Mouse (Mus musculus) neural tube, embryonic 14.5 days (tissue): Measurements from ENCODE around the gene Fuca1. TPM values are rescaled to one million over a fixed set of nuclear protein-coding genes. Genes with fewer than 3 reads are reported as not detected.
A peak's percentile ranks its signal among the peaks of the same experiment; 100 is the strongest.

Source experiments
- ATAC-seq: fragments of 200-750 bp; cut with Nextera tagmentation; 2 replicates; pipeline ENCODE4 v1.8.0; 2017; ENCODE audit warnings: low read depth, mild to moderate bottlenecking, moderate TSS enrichment, moderate library complexity
- H3K27ac ChIP-seq: fragments of 300-500 bp; sonication (generic); 2 replicates; pipeline ENCODE4 v1.5.1; 2014; ENCODE audit warnings: low read depth, mild to moderate bottlenecking, control low read depth, low read length, moderate library complexity, mixed read lengths
- H3K27me3 ChIP-seq: fragments of 300-500 bp; sonication (generic); 2 replicates; pipeline ENCODE4 v1.6.1; 2014; ENCODE audit warnings: low read length; ENCODE audit not compliant: control insufficient read depth, insufficient read depth
- H3K36me3 ChIP-seq: fragments of 300-500 bp; sonication (generic); 2 replicates; pipeline ENCODE4 v1.6.1; 2014; ENCODE audit warnings: low read length, mixed read lengths; ENCODE audit not compliant: control insufficient read depth, insufficient read depth
- H3K4me1 ChIP-seq: fragments of 300-500 bp; sonication (generic); 2 replicates; pipeline ENCODE4 v1.6.1; 2014; ENCODE audit warnings: low read length; ENCODE audit not compliant: control insufficient read depth, insufficient read depth
- H3K4me2 ChIP-seq: fragments of 300-500 bp; sonication (generic); 2 replicates; pipeline ENCODE4 v1.6.1; 2014; ENCODE audit warnings: mild to moderate bottlenecking, low read depth, low read length, control low read depth
- H3K4me3 ChIP-seq: fragments of 300-500 bp; sonication (generic); 2 replicates; pipeline ENCODE4 v1.5.1; 2014; ENCODE audit warnings: low read depth, low read length, control low read depth, mixed read lengths
- H3K9ac ChIP-seq: fragments of 300-500 bp; sonication (generic); replicated peaks from 2 replicates; pipeline ENCODE4 v1.6.1; 2014; ENCODE audit warnings: low read depth, mild to moderate bottlenecking, control low read depth, low read length, mixed read lengths
- H3K9me3 ChIP-seq: fragments of 300-500 bp; sonication (generic); 2 replicates; pipeline ENCODE4 v1.6.1; 2016; ENCODE audit warnings: low read length; ENCODE audit not compliant: control insufficient read depth
- WGBS: fragments of 180-500 bp; shearing (Covaris S2); extraction: QIAGEN DNeasy Blood & Tissue Kit; methylation state at CpG from one replicate; pipeline ENCODE4 v1.1.7; 2014; 5-methylcytosine and 5-hydroxymethylcytosine counted together
- polyA plus RNA-seq: library from polyadenylated mRNA; unstranded; fragments of >200 nt; fragmentation: Nextera tagmentation; extraction: Ambion mirVana; gene quantifications from 2 replicates; pipeline ENCODE4 v1.2.1, GENCODE M21; 2014

Gene Fuca1
- polyA plus RNA-seq, 1 experiment from 2014 or later = 70.6 TPM

DNA sequence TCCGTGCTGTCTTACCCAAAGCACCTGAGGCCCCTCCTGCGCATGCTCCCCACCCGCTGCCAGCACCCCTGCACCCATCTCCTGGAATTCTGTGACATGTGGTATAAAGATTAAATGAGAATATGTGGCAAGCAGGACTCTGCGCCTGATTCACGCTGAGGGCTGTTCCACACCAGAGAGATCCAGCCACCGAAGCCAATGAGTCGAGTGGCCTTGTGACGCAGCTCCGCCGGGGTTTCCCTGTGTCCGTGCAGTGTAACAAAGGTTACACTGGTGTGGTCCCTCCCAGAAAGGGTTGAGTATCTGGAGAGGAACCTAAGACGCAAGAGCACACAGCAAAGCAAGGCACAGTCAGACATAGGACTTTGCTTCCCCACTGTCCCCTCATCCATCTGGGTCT, 34.9 kb upstream of the Fuca1 start:
- 93% methylated on average over 12 of the region's 12 CpGs for WGBS
- no peak for ATAC-seq

DNA sequence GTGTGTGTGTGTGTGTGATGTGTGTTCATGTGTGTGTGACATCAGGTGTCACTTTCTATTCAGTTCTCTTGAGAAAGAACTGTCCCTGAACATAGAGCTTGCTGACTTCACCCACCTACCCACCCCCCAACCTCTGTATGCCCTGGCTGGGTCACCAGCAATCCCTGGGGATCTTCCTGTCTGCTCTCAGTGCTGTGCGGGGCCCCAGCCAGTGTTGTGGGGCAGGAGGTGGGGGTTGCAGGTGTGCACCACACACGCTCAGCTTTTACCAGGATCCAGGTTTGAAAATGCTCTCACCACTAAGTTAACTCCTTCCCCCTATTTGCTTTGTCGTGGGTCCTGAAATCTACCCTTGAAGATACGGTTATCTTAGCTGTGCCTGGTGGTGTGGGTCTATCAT, 34.4 kb upstream of the Fuca1 start:
- no peak for ATAC-seq
- no peaks in the 10 kb centered on the region for H3K36me3 ChIP-seq
- H3K9ac ChIP-seq = no peak overlapping the region
- H3K4me3 ChIP-seq = no peak overlapping the region
- WGBS = 96% methylated on average over 4 of the region's 4 CpGs
- no peaks in the 10 kb centered on the region for H3K9me3 ChIP-seq
- H3K27me3 ChIP-seq = no peaks in the 10 kb centered on the region
- H3K4me1 ChIP-seq = no peaks in the 10 kb centered on the region
- H3K27ac ChIP-seq = no peak overlapping the region
- no peak overlapping the region for H3K4me2 ChIP-seq

More for the DNA sequence above, 34.9 kb upstream of the Fuca1 start:
- H3K9me3 ChIP-seq = no peaks in the 10 kb centered on the region
- no peak overlapping the region for H3K4me2 ChIP-seq
- H3K27me3 ChIP-seq = no peaks in the 10 kb centered on the region
- H3K27ac ChIP-seq = no peak overlapping the region
- no peak overlapping the region for H3K4me3 ChIP-seq
- no peaks in the 10 kb centered on the region for H3K36me3 ChIP-seq
- no peaks in the 10 kb centered on the region for H3K4me1 ChIP-seq
- no peak overlapping the region for H3K9ac ChIP-seq

- 92% methylated on average over 24 of the region's 24 CpGs for WGBS
- Histone ChIP-seq H3K9ac (no peak overlapping the region), H3K27me3 (no peaks in the 10 kb centered on the region), H3K9me3 (no peaks in the 10 kb centered on the region), H3K27ac (no peak overlapping the region), H3K4me3 (no peak overlapping the region), H3K4me2 (no peak overlapping the region), H3K36me3 (no peaks in the 10 kb centered on the region), H3K4me1 (no peaks in the 10 kb centered on the region)
- no peak for ATAC-seq
These were observed 32.0 kb upstream of the Fuca1 start for GRCm38 (mm10) chr4:135888448-135889057.

- Histone ChIP-seq H3K4me1 (no peaks in the 10 kb centered on the region), H3K9me3 (no peaks in the 10 kb centered on the region), H3K27ac (no peak overlapping the region), H3K4me2 (no peak overlapping the region), H3K4me3 (no peak overlapping the region), H3K36me3 (no peaks in the 10 kb centered on the region), H3K27me3 (no peaks in the 10 kb centered on the region), H3K9ac (no peak overlapping the region)
- WGBS = 89% methylated on average over 7 of the region's 7 CpGs
- no peak for ATAC-seq
These were observed 31.2 kb upstream of the Fuca1 start for GRCm38 (mm10) chr4:135889146-135889883.

- H3K27me3 ChIP-seq = no peaks in the 10 kb centered on the region
- no peaks in the 10 kb centered on the region for H3K9me3 ChIP-seq
- ATAC-seq = peak; percentile 81
- H3K4me3 ChIP-seq = no peak overlapping the region
- H3K36me3 ChIP-seq = no peaks in the 10 kb centered on the region
- no peak overlapping the region for H3K4me2 ChIP-seq
- no peak overlapping the region for H3K27ac ChIP-seq
- WGBS = 3% methylated on average over 4 of the region's 4 CpGs
- H3K9ac ChIP-seq = no peak overlapping the region
- H3K4me1 ChIP-seq = no peaks in the 10 kb centered on the region
These were observed 30.7 kb upstream of the Fuca1 start for GRCm38 (mm10) chr4:135889884-135890283.

GRCm38 (mm10) chr4:135891539-135891938, 29.0 kb upstream of the Fuca1 start:
- no peak overlapping the region for H3K4me3 ChIP-seq
- H3K9me3 ChIP-seq = no peaks in the 10 kb centered on the region
- WGBS = 84% methylated on average over 2 of the region's 2 CpGs
- no peak overlapping the region for H3K9ac ChIP-seq
- no peak for ATAC-seq
- H3K36me3 ChIP-seq = no peaks in the 10 kb centered on the region
- no peak overlapping the region for H3K27ac ChIP-seq
- no peak overlapping the region for H3K4me2 ChIP-seq
- H3K27me3 ChIP-seq = no peaks in the 10 kb centered on the region
- no peaks in the 10 kb centered on the region for H3K4me1 ChIP-seq

GRCm38 (mm10) chr4:135892884-135893283, 27.7 kb upstream of the Fuca1 start:
- Histone ChIP-seq H3K9ac (no peak overlapping the region), H3K4me2 (no peak overlapping the region), H3K27ac (no peak overlapping the region), H3K4me1 (no peaks in the 10 kb centered on the region), H3K36me3 (no peaks in the 10 kb centered on the region), H3K27me3 (no peaks in the 10 kb centered on the region), H3K9me3 (no peaks in the 10 kb centered on the region), H3K4me3 (no peak overlapping the region)
- WGBS = 71% methylated on average over 4 of the region's 4 CpGs
- no peak for ATAC-seq

DNA sequence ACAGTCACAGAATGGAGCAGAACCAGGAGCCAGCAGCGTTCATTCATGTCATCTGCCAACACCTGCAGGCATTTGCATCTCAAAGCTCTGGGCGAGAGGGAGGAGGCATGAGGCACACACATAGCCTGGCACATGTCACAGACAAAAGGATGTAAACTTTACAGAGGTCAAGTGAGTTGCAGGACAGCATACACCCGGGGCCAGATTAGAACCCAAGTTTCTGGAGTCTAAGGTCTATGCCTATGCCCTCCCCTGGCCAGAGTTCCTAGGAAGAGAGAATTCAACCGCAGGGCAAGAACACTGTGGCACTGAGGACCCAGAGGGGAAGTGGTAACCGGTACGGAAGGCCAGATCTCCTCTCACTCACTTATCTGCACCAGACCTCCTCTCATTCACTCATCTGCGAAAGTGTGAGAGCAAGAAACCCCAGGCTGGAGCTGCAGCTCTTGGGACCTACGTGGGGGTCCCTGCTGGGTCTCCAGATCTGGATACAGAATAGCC, 25.4 kb upstream of the Fuca1 start, which contains the start of gene Cnr2:
Gene Cnr2 (plus strand): TSS at position 324 of the 501 bp plus-strand sequence.
- no peaks in the 10 kb centered on the region for H3K9me3 ChIP-seq
- no peak within 1 kb of the TSS for H3K9ac ChIP-seq
- H3K36me3 ChIP-seq = no peaks in the 10 kb centered on the region
- no peak within 1 kb of the TSS for H3K4me3 ChIP-seq
- 63% methylated on average over 8 of the region's 8 CpGs for WGBS
- no peaks in the 10 kb centered on the region for H3K4me1 ChIP-seq
- H3K27ac ChIP-seq = no peak within 1 kb of the TSS
- no peaks in the 10 kb centered on the region for H3K27me3 ChIP-seq
- ATAC-seq = no peak
- no peak within 1 kb of the TSS for H3K4me2 ChIP-seq

- Histone ChIP-seq H3K4me3 (no peak overlapping the region), H3K9me3 (no peaks in the 10 kb centered on the region), H3K27me3 (no peaks in the 10 kb centered on the region), H3K27ac (no peak overlapping the region), H3K4me1 (no peaks in the 10 kb centered on the region), H3K9ac (no peak overlapping the region), H3K4me2 (no peak overlapping the region), H3K36me3 (no peaks in the 10 kb centered on the region)
- no peak for ATAC-seq
- 78% methylated on average over 6 of the region's 6 CpGs for WGBS
These were observed 24.4 kb upstream of the Fuca1 start for GRCm38 (mm10) chr4:135896157-135896556.
